Mouse (Mus musculus): ENCODE measurements at regions not wholly inside any gene's neighbourhood (a gene's known extent, or its start where the extent isn't known, plus 50 kb on each side); places are given as distances from the start of the nearest gene placed in this dataset.

DNA sequence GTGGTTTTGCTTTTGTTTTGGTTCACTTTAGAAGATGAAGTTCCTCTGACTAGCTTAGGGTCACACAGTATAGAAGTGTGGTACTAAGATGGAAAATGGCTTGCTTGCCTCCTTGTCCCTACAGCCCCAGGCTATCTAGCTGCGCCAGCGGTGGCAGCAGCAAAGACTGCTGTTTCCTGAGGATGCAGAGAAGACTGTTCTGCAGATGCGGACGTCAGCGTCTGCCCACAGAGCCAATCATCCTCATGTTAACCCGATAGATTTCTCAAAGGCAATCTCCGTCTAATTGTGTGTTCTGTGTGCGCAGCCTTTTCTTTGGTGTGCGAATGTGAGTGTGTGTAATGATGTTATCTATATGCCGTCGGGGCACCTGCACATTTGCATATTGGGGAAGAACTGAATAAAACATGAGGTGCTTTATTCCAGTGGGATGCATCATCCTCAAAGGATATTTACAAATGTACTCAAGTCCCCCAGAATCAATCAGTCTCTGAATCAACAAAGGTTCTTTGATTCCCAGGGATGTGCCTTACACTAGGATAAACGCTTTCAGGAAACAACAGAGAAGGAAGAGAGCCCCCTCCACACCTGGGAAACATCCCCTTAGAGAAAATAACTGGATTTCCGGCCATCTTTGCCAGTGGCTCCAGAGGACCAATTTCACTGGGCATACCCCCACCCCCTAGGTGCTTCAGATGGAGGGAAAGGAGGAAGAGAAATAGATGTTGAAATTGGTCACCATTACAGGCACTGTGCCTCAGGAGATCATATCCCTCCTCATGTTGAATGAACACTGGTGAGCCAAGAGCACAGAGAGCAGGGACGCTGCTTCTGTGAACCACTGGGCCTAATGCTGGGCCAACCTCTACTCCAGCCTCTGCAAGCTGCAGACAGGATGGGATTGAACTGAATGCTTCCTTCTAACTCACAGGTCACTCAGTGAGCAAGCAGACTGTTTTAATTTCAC lies 409.7 kb upstream of the Plxna2 start:
- Histone ChIP-seq H3K27ac (no peak overlapping the region), H3K4me3 (no peak overlapping the region)
- no peak for DNase-seq
- TF ChIP-seq CTCF (IDR thresholded peaks at IDR 0.05) = no peak
- intact Hi-C loops (cut with DNase I) = no loop called here

DNA sequence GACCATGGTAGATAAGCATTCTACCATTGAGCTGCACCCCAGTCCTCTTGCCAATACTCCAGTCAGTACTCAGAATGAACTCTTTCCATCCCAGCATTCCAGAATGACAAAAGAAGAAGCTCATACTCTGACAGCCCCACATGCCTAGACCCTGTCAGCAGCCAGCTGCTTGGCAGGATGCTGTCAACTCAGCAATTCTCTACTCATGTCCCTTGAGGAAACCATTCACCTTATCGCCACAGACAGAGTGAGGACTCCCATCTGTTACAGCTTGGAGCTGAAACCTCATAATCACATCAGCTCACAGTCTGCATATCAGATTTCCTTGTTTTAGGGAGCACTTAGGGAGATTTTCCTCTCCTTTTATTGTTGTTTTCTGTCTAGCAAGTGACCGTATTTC lies 420.5 kb upstream of the Plxna2 start:
- DNase-seq = no peak
- H3K4me3 ChIP-seq = no peak overlapping the region
- no peak overlapping the region for H3K27ac ChIP-seq
- no peak for TF ChIP-seq CTCF (IDR thresholded peaks at IDR 0.05)
- intact Hi-C loops (cut with DNase I) = no loop called here

DNA sequence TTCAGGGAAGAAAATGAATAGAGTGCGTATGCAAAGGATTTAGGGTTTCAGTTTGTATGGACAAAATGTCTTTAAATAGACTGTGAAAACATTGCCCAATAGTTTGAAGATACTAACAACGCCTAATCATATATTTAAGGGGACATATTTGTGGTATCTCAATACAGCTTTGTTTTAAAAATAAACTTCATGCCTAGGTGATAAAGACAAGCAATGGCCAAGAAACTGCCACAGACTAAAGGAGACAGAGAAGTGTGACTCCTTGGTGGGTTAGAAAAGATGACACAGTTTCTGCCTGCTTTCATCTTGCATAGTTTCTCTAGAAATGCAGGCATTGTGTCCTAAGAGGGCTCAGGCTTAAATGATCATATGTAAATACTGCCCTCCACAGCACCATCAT lies 435.7 kb upstream of the Plxna2 start:
- no peak for TF ChIP-seq CTCF (IDR thresholded peaks at IDR 0.05)
- no peak overlapping the region for H3K27ac ChIP-seq
- DNase-seq = no peak
- intact Hi-C loops (cut with DNase I) = no loop called here
- H3K4me3 ChIP-seq = no peak overlapping the region

DNA sequence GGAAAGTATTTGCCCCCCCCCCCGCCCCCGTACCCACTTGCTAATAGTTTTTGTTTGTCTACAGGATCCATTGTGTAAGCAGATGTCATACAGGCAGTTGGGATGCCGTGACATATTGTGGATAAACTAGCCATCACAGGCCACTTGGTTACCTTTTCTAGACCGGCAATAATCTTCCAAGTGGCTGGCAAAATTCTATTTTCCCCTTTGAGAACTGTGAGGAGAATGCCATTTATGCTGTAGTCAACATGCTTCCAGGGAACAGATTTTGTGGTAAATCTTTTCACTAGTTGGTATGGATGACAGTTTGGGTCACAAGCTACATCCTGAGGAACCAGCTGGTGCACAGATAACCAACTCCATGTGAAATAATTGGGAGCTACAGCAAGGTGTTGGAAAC lies 456.5 kb upstream of the Plxna2 start:
- no peak for TF ChIP-seq CTCF (IDR thresholded peaks at IDR 0.05)
- Histone ChIP-seq H3K27ac (no peak overlapping the region), H3K4me3 (no peak overlapping the region)
- intact Hi-C loops (cut with DNase I) = no loop called here
- DNase-seq = no peak

DNA sequence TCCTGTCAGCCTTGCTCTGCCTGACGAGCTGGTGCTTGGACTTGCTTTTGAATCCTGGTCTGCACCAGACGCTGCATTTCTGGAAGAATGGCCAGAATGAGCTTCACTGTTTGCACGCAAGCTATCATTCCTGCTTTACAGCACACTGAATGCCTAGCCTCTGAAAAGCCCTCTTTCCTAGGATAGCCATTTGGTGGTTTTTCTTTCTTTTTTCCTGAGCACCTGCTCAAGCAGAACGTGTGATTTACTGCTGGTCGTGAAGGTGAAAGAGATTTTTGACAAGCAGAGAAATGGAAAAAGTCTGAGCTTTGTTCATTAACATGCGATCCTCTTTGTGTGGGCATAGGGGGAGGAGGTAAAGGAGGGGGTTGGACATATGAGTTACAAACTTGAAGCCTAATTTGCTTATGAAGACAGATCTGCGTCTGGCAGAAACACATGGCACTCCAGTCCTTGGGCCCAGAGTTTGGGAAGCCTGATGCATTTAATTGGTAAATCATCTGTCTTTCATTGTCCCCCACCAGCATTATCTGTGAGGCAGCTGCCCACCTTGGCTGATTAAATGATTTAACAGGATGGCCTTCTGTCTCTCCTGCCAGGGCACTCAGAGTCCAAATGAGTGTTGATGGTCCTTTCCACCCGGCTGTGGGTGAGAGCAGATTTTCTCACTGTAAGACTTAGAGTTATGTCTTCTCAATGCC lies 457.1 kb upstream of the Plxna2 start:
- no peak for TF ChIP-seq CTCF (IDR thresholded peaks at IDR 0.05)
- Histone ChIP-seq H3K4me3 (no peak overlapping the region), H3K27ac (no peak overlapping the region)
- intact Hi-C loops (cut with DNase I) = no loop called here
- DNase-seq = no peak

DNA sequence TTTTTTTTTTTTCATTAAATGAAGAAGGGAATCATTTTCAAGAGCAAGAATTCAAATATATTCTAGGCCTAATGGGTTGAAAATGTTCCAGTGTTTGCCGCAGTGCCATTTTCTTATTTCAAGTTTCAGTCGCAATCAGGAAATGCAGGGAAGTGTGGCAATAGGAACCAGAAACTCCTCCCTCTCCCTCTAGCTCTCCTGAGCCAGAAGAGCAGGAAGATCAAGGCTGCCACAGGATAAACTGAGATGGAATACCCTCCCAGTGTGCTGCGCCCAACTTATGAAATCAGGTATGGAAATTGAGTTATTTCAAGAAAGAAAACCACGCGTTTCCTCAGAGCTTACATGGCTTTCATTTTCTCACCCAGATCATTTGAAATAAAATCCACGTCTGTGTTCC lies 460.8 kb upstream of the Plxna2 start:
- no peak for TF ChIP-seq CTCF (IDR thresholded peaks at IDR 0.05)
- Histone ChIP-seq H3K4me3 (no peak overlapping the region), H3K27ac (no peak overlapping the region)
- intact Hi-C loops (cut with DNase I) = no loop called here
- DNase-seq = no peak

DNA sequence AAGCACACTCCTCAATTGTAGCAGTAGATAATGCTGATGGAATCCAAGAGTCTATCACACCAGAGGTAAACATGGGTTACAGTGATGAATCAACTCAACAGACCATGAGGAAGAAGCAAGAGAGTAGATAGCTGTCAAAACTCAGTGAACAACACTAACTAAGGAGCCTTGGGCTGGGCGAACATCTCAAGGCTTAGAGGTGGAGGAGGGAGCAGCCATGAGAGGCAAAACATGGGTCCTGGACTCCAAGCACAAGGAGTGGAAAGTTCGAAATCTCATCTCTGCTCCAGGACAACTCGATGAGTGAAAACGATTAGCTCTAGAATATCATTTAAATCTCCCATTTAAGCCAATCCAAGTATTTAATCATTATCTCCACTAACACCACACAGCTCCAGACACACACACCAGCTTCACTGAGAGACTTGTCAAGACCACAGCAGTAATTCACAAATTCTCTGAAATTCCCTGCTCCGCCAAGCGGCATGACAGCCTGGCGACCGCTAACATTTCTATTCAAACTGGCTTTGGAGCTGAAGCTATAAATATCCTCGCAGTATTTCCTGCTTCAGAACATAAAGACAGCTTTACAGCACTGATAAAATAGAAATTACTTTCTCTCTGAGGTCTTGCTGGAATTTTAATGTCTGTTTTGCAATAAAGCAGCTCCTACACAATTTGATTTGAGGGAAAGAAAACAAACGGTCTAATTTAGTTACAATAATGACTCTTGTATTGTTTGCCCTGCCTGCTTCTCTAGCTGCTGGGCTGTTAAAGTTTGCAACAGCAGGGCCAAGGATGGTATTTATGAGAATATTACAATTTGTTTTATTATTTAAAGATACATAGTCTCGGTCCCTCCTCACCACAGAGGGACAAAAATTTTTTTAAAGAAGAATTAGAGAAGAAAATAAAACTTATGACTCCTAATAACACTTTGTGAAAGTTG lies 469.3 kb upstream of the Plxna2 start:
- TF ChIP-seq CTCF (IDR thresholded peaks at IDR 0.05) = no peak
- intact Hi-C loops (cut with DNase I) = no loop called here
- no peak overlapping the region for H3K27ac ChIP-seq
- no peak overlapping the region for H3K4me3 ChIP-seq
- no peak for DNase-seq

DNA sequence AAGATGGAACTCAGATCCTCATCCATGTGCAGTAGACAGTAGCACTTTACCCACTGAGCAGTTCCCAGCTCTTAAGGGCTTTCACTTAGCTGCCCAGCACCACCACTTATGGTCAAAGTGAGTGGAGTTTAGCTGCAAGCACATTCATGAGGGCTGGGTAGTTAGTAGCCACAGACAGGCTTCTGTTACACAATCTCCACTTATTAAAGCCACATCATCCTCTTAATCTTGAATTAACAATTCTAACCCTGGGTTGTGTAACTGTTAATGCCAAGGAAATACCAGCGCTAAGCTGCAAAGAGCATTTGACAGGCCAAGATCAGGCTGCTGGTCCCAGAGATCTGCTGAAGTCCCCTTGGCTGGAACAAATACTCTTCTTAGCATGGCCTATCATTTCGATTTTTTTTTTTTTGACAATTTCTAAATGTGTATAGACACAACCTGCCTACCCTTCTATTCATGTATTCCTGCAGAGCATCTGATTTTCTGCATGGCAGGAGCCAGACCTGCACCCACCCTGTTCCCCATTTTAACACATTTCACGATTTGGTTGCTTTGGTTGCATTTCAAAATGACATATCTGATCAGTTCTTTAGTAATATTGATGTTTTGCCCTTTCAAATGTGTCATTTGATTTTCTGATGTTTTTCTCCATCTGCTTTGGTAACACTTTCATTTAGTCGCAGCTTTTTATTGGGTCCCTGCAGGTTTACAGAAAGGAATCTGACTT lies 500.2 kb upstream of the Plxna2 start:
- Histone ChIP-seq H3K4me3 (no peak overlapping the region), H3K27ac (no peak overlapping the region)
- intact Hi-C loops (cut with DNase I) = no loop called here
- no peak for TF ChIP-seq CTCF (IDR thresholded peaks at IDR 0.05)
- DNase-seq = no peak

DNA sequence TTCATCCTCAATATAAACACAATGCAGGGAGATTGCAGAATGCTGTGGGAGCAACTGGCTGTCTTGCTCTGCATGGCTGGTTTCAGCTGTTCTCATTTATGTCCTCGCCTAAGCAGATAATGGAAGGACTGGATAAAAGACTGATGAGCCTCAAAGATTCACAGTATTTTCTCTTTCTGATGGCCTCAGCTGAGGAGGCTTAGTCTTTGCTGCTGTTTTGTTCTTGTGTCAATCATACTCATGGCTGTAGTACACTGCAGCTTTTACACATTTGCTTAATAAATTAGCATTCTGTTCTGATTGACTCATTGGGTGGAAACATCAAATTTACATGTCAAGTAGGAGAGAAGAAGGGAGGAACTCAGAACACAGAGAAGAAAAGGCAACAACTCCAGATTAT lies 503.6 kb upstream of the Plxna2 start:
- intact Hi-C loops (cut with DNase I) = no loop called here
- no peak overlapping the region for H3K27ac ChIP-seq
- H3K4me3 ChIP-seq = no peak overlapping the region
- no peak for TF ChIP-seq CTCF (IDR thresholded peaks at IDR 0.05)
- DNase-seq = no peak

DNA sequence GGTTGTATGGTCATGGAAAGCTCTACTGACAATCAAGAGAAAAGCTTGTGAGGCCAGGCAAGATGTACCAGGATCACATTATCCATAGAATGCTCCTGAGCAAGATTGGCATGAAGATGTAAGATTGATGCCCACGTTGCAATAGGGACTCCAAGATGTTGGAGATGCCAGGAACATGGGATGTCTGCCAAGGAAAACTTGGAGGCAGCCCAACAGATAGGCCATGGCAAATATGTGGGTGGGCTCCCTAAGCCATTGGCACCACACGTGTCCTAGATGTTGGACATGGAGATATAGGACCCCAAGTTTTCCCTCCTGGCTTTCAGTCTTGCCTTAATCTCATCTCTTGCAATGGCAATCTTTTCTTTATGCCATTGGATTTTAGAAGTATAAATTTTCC lies 506.1 kb upstream of the Plxna2 start:
- no peak overlapping the region for H3K27ac ChIP-seq
- H3K4me3 ChIP-seq = no peak overlapping the region
- TF ChIP-seq CTCF (IDR thresholded peaks at IDR 0.05) = no peak
- no peak for DNase-seq
- intact Hi-C loops (cut with DNase I) = no loop called here

DNA sequence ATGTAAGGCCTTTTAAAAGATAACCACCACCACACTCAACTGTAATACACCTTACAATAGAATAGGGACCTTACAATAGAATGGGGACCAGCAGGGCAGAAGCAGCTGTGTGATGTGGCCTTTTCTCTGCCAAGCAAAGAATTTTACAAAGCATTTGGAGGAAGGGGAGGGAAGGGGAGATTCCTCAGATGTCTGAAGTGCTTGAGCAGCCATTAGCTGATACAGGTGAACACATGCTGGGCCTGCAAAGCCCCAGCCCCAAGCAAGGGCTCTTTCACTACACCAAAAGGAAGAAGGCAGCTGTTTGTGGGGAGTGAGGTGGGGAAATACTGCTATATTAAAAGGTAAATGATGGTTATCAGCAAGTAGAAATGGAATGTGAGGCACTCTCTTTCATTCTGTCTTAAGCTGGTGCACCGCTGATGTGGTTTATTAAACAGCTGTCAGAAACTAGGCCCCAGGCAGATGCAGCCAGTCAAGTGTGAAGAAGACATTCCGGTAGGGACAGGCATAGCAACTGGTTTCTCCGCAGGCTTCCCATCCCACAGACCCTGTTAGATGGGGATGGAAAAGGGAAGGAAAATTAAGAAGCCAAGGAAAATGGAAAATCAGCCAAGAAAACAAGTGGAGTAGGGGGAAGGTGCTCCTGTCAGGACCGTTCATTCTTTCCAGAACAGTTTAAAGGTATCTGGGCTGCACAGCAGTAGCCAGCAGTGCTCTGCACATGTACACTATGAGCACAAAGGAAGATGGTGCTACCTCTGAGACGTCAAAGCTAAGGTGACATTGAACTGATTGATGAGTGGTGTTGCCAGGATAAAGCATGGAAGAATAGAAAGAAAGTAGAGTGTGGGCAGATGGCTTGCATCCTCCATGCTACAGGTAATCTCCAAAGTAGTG lies 508.6 kb upstream of the Plxna2 start:
- no peak overlapping the region for H3K4me3 ChIP-seq
- TF ChIP-seq CTCF (IDR thresholded peaks at IDR 0.05) = no peak
- H3K27ac ChIP-seq = no peak overlapping the region
- intact Hi-C loops (cut with DNase I) = no loop called here
- DNase-seq = no peak

All from gastrocnemius, adult 2 months (tissue).